ENCODE assay signal across 8 mouse cellular contexts in genomic region chr2:84670569-84670933, GRCm38 (mm10). TPM values are rescaled to one million over a fixed set of nuclear protein-coding genes. Genes with fewer than 3 reads are reported as not detected.
A peak's percentile ranks its signal among the peaks of the same experiment; 100 is the strongest.
DNase-seq lines count a peak whose midpoint lies in the region; ATAC-seq and TF ChIP-seq lines count a peak whose summit lies in the region.

Selenoh (minus strand) TSS chr2:84670770.

- peak; percentile 98 for DNase-seq in 3T3-L1 (ENCODE audit: low read depth, low spot score)
- DNase-seq in adrenal gland, postnatal 4 days (ENCODE audit: low spot score in 2 of 2), result peak; percentile 43 to 65
- peak; percentile 98 for DNase-seq in embryonic facial prominence, embryonic 14.5 days (ENCODE audit: low spot score)
- DNase-seq in heart, adult 8-10 months (ENCODE audit: low spot score), result peak; percentile 86
- peak; percentile 81 for DNase-seq in kidney, adult 9 months
- peak; percentile 96 for DNase-seq in limb, embryonic 14.5 days (ENCODE audit: low spot score)
- DNase-seq in midbrain, postnatal 0 days (ENCODE audit: low spot score), result peak; percentile 98
- DNase-seq in spleen, postnatal 14 days (ENCODE audit: low spot score in 2 of 2), result peak; percentile 65 to 78

- H3K9ac ChIP-seq in embryonic facial prominence, embryonic 14.5 days (ENCODE audit: low read depth, low read length), result peak within 1 kb of the TSS; percentile 96
- peak within 1 kb of the TSS; percentile 92 for H3K9ac ChIP-seq in limb, embryonic 14.5 days (ENCODE audit: low read depth, low read length, severe bottlenecking)
- H3K9ac ChIP-seq in midbrain, postnatal 0 days (replicated peaks; ENCODE audit: low read length, poor library complexity, severe bottlenecking), result peak within 1 kb of the TSS; percentile 84

- H3K4me1 ChIP-seq in embryonic facial prominence, embryonic 14.5 days (ENCODE audit: control insufficient read depth, insufficient read depth, low read length), result peaks cover 7% of the 10 kb centered on the region
- peaks cover 7% of the 10 kb centered on the region for H3K4me1 ChIP-seq in limb, embryonic 14.5 days (ENCODE audit: control insufficient read depth, insufficient read depth, low read length)
- H3K4me1 ChIP-seq in midbrain, postnatal 0 days (ENCODE audit: insufficient read depth, low read length), result no peaks in the 10 kb centered on the region

- under 1% methylated on average over 20 of the region's 20 CpGs for WGBS in embryonic facial prominence, embryonic 14.5 days
- WGBS in limb, embryonic 14.5 days, result under 1% methylated on average over 20 of the region's 20 CpGs
- WGBS in midbrain, postnatal 0 days, result under 1% methylated on average over 20 of the region's 20 CpGs

- TF ChIP-seq CTCF in midbrain, postnatal 0 days (IDR thresholded peaks at IDR 0.05), result no peak

- TF ChIP-seq POLR2A in limb, embryonic 14.5 days (IDR thresholded peaks at IDR 0.05; ENCODE audit: borderline replicate concordance, extremely low read depth, insufficient read depth, insufficient read length), result peak; percentile 76; the same call in 1 of the 2 replicates

- H3K36me3 ChIP-seq in embryonic facial prominence, embryonic 14.5 days (ENCODE audit: control insufficient read depth, insufficient read depth, low read length), result peaks cover 42% of the 10 kb centered on the region
- peaks cover 39% of the 10 kb centered on the region for H3K36me3 ChIP-seq in limb, embryonic 14.5 days (ENCODE audit: control insufficient read depth, insufficient read depth, low read length)
- H3K36me3 ChIP-seq in midbrain, postnatal 0 days (ENCODE audit: insufficient read depth, low read length), result peaks cover 22% of the 10 kb centered on the region

- ATAC-seq in embryonic facial prominence, embryonic 14.5 days (ENCODE audit: low read depth), result peak; percentile 98
- peak; percentile 99 for ATAC-seq in limb, embryonic 14.5 days (ENCODE audit: low FRiP score, low read depth)
- peak; percentile 97 for ATAC-seq in midbrain, postnatal 0 days (ENCODE audit: low FRiP score)

- peak within 1 kb of the TSS; percentile 93 for H3K27ac ChIP-seq in embryonic facial prominence, embryonic 14.5 days (replicated peaks; ENCODE audit: low read depth, low read length)
- H3K27ac ChIP-seq in limb, embryonic 14.5 days (replicated peaks; ENCODE audit: low read depth, low read length), result peak within 1 kb of the TSS; percentile 92
- H3K27ac ChIP-seq in midbrain, postnatal 0 days (ENCODE audit: low read depth, low read length), result peak within 1 kb of the TSS; percentile 89

- H3K9me3 ChIP-seq in embryonic facial prominence, embryonic 14.5 days (ENCODE audit: control insufficient read depth, low read length), result no peaks in the 10 kb centered on the region
- H3K9me3 ChIP-seq in limb, embryonic 14.5 days (ENCODE audit: control insufficient read depth, low read length), result no peaks in the 10 kb centered on the region
- no peaks in the 10 kb centered on the region for H3K9me3 ChIP-seq in midbrain, postnatal 0 days (ENCODE audit: low read length)

- no peaks in the 10 kb centered on the region for H3K27me3 ChIP-seq in embryonic facial prominence, embryonic 14.5 days (replicated peaks; ENCODE audit: control insufficient read depth, insufficient read depth, low read length)
- no peaks in the 10 kb centered on the region for H3K27me3 ChIP-seq in limb, embryonic 14.5 days (ENCODE audit: control insufficient read depth, insufficient read depth, low read length)
- H3K27me3 ChIP-seq in midbrain, postnatal 0 days (ENCODE audit: insufficient read depth, low read length), result no peaks in the 10 kb centered on the region

- peak within 1 kb of the TSS; percentile 60 for H3K4me2 ChIP-seq in embryonic facial prominence, embryonic 14.5 days (ENCODE audit: low read depth, low read length)
- H3K4me2 ChIP-seq in limb, embryonic 14.5 days (replicated peaks; ENCODE audit: low read depth, low read length, severe bottlenecking), result peak within 1 kb of the TSS; percentile 75
- H3K4me2 ChIP-seq in midbrain, postnatal 0 days (ENCODE audit: low read depth, low read length, poor library complexity, severe bottlenecking), result peak within 1 kb of the TSS; percentile 61

- H3K4me3 ChIP-seq in embryonic facial prominence, embryonic 14.5 days (ENCODE audit: low read depth, low read length), result peak within 1 kb of the TSS; percentile 98
- H3K4me3 ChIP-seq in limb, embryonic 14.5 days (replicated peaks; ENCODE audit: low read length), result peak within 1 kb of the TSS; percentile 99
- H3K4me3 ChIP-seq in midbrain, postnatal 0 days (ENCODE audit: low read depth, low read length), result peak within 1 kb of the TSS; percentile 77

RNA-seq across cellular contexts. Expression of gene Selenoh, which starts in this region (rescaled TPM):
- total RNA-seq in adrenal gland, postnatal 4 days (2021), result 10 to 100 TPM; 87.7 to 89.0 TPM
- polyA plus RNA-seq in embryonic facial prominence, embryonic 14.5 days (2014; fragmentation: Nextera tagmentation; extraction: Ambion mirVana), result 237 and 272 TPM in 2 replicates
- 10 to 100 TPM; 24.0 to 25.9 (median 24.0) TPM for total RNA-seq in heart, adult 8-10 months (2022)
- polyA plus RNA-seq in limb, embryonic 14.5 days (2012; rRNA removed), result 224 and 297 TPM in 2 replicates
- 274 and 276 TPM in 2 replicates for polyA plus RNA-seq in limb, embryonic 14.5 days (2014; fragmentation: Nextera tagmentation; extraction: Ambion mirVana)
- total RNA-seq in midbrain, postnatal 0 days (2014; rRNA removed), result 180 and 269 TPM in 2 replicates
- polyA plus RNA-seq in midbrain, postnatal 0 days (2015; fragmentation: Nextera tagmentation; extraction: Ambion mirVana), result 210 and 211 TPM in 2 replicates

Comparison
In these comparisons a context has a peak if more than half of its experiments do, and no peak if none do; other contexts are left out.
1. Peak in every context shown above with its lines: DNase-seq, ATAC-seq, H3K4me3 ChIP-seq and H3K27ac ChIP-seq.